Mouse (Mus musculus): Measurements from ENCODE around the gene Hdhd3. TPM values are rescaled to one million over a fixed set of nuclear protein-coding genes. Genes with fewer than 3 reads are reported as not detected.
"Not testable (repeated sequence)": the region's sequence is repeated elsewhere in the genome, so short reads cannot be mapped to it uniquely, and the experiment has no call there.

Hdhd3 gene
- polyA plus RNA-seq, 1 experiment from 2014 or later = 10.9 TPM

GRCm38 (mm10) chr4:62487172-62487571, 16.1 kb downstream of the Hdhd3 start:
- H3K27me3 ChIP-seq (replicated peaks; ENCODE audit: control insufficient read depth, insufficient read depth, low read length) = no peaks in the 10 kb centered on the region
- no peaks in the 10 kb centered on the region for H3K36me3 ChIP-seq (ENCODE audit: control insufficient read depth, insufficient read depth, low read length)
- H3K9me3 ChIP-seq (ENCODE audit: control insufficient read depth, low read length) = no peaks in the 10 kb centered on the region
- H3K27ac ChIP-seq (ENCODE audit: low read depth, low read length) = no peak overlapping the region
- DNase-seq (ENCODE audit: low spot score) (no peak), ATAC-seq (replicated peaks; ENCODE audit: low FRiP score) (no peak)
- WGBS = 84% methylated on average over 5 of the region's 5 CpGs
- H3K9ac ChIP-seq (ENCODE audit: low read depth, low read length) = no peak overlapping the region
- H3K4me1 ChIP-seq (replicated peaks; ENCODE audit: control insufficient read depth, insufficient read depth, low read length) = peaks cover 6% of the 10 kb centered on the region
- H3K4me2 ChIP-seq = no peak overlapping the region
- H3K4me3 ChIP-seq (ENCODE audit: low read depth, low read length) = no peak overlapping the region

- Histone ChIP-seq H3K27ac (ENCODE audit: low read depth, low read length) (no peak overlapping the region), H3K9me3 (ENCODE audit: control insufficient read depth, low read length) (no peaks in the 10 kb centered on the region), H3K9ac (ENCODE audit: low read depth, low read length) (no peak overlapping the region), H3K27me3 (replicated peaks; ENCODE audit: control insufficient read depth, insufficient read depth, low read length) (no peaks in the 10 kb centered on the region), H3K4me2 (no peak overlapping the region), H3K4me3 (ENCODE audit: low read depth, low read length) (no peak overlapping the region), H3K36me3 (ENCODE audit: control insufficient read depth, insufficient read depth, low read length) (no peaks in the 10 kb centered on the region), H3K4me1 (replicated peaks; ENCODE audit: control insufficient read depth, insufficient read depth, low read length) (peaks cover 6% of the 10 kb centered on the region)
- no peak for ATAC-seq (replicated peaks; ENCODE audit: low FRiP score)
- DNase-seq (ENCODE audit: low spot score) = no peak
- 91% methylated on average over 15 of the region's 15 CpGs for WGBS
Observed at GRCm38 (mm10) chr4:62486162-62486696, 17.0 kb downstream of the Hdhd3 start.

GRCm38 (mm10) chr4:62485450-62486161, 17.7 kb downstream of the Hdhd3 start:
- DNase-seq (ENCODE audit: low spot score) = no peak

GRCm38 (mm10) chr4:62484928-62485327, 18.3 kb downstream of the Hdhd3 start:
- no peak for ATAC-seq (replicated peaks; ENCODE audit: low FRiP score)
- no peaks in the 10 kb centered on the region for H3K9me3 ChIP-seq (ENCODE audit: control insufficient read depth, low read length)
- no peaks in the 10 kb centered on the region for H3K36me3 ChIP-seq (ENCODE audit: control insufficient read depth, insufficient read depth, low read length)
- H3K4me1 ChIP-seq (replicated peaks; ENCODE audit: control insufficient read depth, insufficient read depth, low read length) = peaks cover 6% of the 10 kb centered on the region
- no peak overlapping the region for H3K4me2 ChIP-seq
- H3K4me3 ChIP-seq (ENCODE audit: low read depth, low read length) = no peak overlapping the region
- 79% methylated on average over 3 of the region's 3 CpGs for WGBS
- peaks cover 11% of the 10 kb centered on the region for H3K27me3 ChIP-seq (replicated peaks; ENCODE audit: control insufficient read depth, insufficient read depth, low read length)
- no peak overlapping the region for H3K27ac ChIP-seq (ENCODE audit: low read depth, low read length)
- no peak for DNase-seq (ENCODE audit: low spot score)
- H3K9ac ChIP-seq (ENCODE audit: low read depth, low read length) = no peak overlapping the region

More at GRCm38 (mm10) chr4:62485450-62486161, 17.7 kb downstream of the Hdhd3 start:
- no peaks in the 10 kb centered on the region for H3K36me3 ChIP-seq (ENCODE audit: control insufficient read depth, insufficient read depth, low read length)
- 0 out of 2 replicates have a peak overlapping the region, but pooled peaks have one; percentile 13 for H3K27ac ChIP-seq (ENCODE audit: low read depth, low read length)
- no peak overlapping the region for H3K9ac ChIP-seq (ENCODE audit: low read depth, low read length)
- peaks cover 6% of the 10 kb centered on the region for H3K4me1 ChIP-seq (replicated peaks; ENCODE audit: control insufficient read depth, insufficient read depth, low read length)
- peak; percentile 72 for ATAC-seq (replicated peaks; ENCODE audit: low FRiP score)
- peaks cover 4% of the 10 kb centered on the region for H3K27me3 ChIP-seq (replicated peaks; ENCODE audit: control insufficient read depth, insufficient read depth, low read length)
- H3K4me2 ChIP-seq = no peak overlapping the region
- H3K4me3 ChIP-seq (ENCODE audit: low read depth, low read length) = no peak overlapping the region
- 83% methylated on average over 8 of the region's 8 CpGs for WGBS
- no peaks in the 10 kb centered on the region for H3K9me3 ChIP-seq (ENCODE audit: control insufficient read depth, low read length)

DNA sequence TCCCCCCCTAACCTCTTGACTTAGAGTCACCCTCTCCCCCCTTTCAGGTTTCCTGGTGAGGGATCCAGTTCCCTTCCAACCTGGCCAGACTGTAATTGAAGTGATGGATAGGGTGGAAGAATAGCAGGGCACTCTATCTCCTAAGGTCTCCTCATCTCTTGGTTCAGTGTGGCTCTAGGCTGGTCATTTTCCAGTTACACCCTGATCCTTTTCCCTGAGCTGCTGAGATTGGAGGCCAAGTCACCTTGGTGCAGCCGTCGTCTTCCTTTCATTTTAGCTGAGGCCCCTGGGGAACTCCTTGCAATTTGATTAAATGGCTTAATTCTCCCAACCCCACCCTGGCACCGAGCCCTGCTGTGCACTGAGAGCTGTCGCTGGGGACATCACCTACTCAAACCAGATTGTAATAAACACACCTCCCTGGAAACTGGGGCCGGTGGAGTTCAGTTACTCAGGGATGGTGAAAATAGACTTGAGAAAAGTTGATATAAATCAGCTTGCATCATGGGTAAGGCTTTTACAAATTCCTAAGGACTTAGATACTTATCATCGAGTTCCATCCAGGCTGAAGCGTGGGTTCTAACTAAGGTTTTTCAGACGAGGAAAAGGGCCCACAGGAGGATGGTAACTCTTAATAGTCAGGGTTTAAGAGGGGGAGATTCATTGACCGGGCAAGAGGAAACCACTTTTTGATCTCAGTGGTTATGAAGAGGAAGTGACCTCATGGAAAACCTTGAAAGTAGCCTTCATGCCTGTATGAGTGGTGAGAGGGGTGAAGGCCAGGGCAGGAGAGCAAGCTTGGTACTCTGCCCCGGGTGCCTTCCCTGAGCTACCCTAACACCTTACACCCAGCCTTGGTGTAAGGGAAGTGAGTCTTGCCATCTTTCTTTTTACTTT, 22.3 kb downstream of the Hdhd3 start:
- Histone ChIP-seq H3K27me3 (replicated peaks; ENCODE audit: control insufficient read depth, insufficient read depth, low read length) (peaks cover 14% of the 10 kb centered on the region), H3K4me1 (replicated peaks; ENCODE audit: control insufficient read depth, insufficient read depth, low read length) (peaks cover 10% of the 10 kb centered on the region), H3K4me2 (no peak overlapping the region), H3K4me3 (ENCODE audit: low read depth, low read length) (no peak overlapping the region), H3K9me3 (ENCODE audit: control insufficient read depth, low read length) (no peaks in the 10 kb centered on the region), H3K27ac (ENCODE audit: low read depth, low read length) (no peak overlapping the region), H3K36me3 (ENCODE audit: control insufficient read depth, insufficient read depth, low read length) (no peaks in the 10 kb centered on the region), H3K9ac (ENCODE audit: low read depth, low read length) (no peak overlapping the region)
- DNase-seq (ENCODE audit: low spot score) = no peak
- no peak for ATAC-seq (replicated peaks; ENCODE audit: low FRiP score)
- 39% methylated on average over 10 of the region's 10 CpGs for WGBS

- ATAC-seq (replicated peaks; ENCODE audit: low FRiP score) = peak; percentile 63
- Histone ChIP-seq H3K4me3 (ENCODE audit: low read depth, low read length) (peak within 1 kb of the TSS; percentile 60), H3K4me1 (replicated peaks; ENCODE audit: control insufficient read depth, insufficient read depth, low read length) (peaks cover 4% of the 10 kb centered on the region), H3K27ac (ENCODE audit: low read depth, low read length) (no peak within 1 kb of the TSS), H3K9ac (ENCODE audit: low read depth, low read length) (peak within 1 kb of the TSS; percentile 30; the same call in 1 of the 2 replicates), H3K27me3 (replicated peaks; ENCODE audit: control insufficient read depth, insufficient read depth, low read length) (peaks cover 14% of the 10 kb centered on the region), H3K4me2 (peak within 1 kb of the TSS; percentile 95), H3K36me3 (ENCODE audit: control insufficient read depth, insufficient read depth, low read length) (no peaks in the 10 kb centered on the region), H3K9me3 (ENCODE audit: control insufficient read depth, low read length) (no peaks in the 10 kb centered on the region)
- peak; percentile 51 for DNase-seq (ENCODE audit: low spot score)
- WGBS = 2% methylated on average over 68 of the region's 71 CpGs
Observed at GRCm38 (mm10) chr4:62479937-62480708, 23.1 kb downstream of the Hdhd3 start, which contains the start of gene Bspry. TSS of gene Bspry (plus strand) at chr4:62480053.

DNA sequence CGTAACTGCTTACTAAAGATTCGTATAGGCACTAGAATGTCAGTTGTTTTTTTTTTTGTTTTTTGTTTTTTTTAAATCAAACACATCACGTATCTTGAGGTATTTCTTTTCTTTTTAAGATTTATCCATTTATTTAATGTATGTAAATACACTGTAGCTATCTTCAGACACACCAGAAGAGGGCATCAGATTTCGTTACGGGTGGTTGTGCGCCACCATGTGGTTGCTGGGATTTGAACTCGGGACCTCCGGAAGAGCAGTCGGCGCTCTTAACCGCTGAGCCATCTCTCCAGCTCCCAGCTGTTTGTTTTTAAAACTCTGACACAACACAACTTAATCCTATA, 23.7 kb downstream of the Hdhd3 start:
- peak overlapping the region; percentile 30; the same call in 1 of the 2 replicates for H3K9ac ChIP-seq (ENCODE audit: low read depth, low read length)
- peaks cover 14% of the 10 kb centered on the region for H3K27me3 ChIP-seq (replicated peaks; ENCODE audit: control insufficient read depth, insufficient read depth, low read length)
- not testable (repeated sequence) for DNase-seq (ENCODE audit: low spot score); H3K36me3 ChIP-seq (ENCODE audit: control insufficient read depth, insufficient read depth, low read length); ATAC-seq (replicated peaks; ENCODE audit: low FRiP score); H3K9me3 ChIP-seq (ENCODE audit: control insufficient read depth, low read length); H3K27ac ChIP-seq (ENCODE audit: low read depth, low read length); H3K4me1 ChIP-seq (replicated peaks; ENCODE audit: control insufficient read depth, insufficient read depth, low read length)
- peak overlapping the region; percentile 60 for H3K4me3 ChIP-seq (ENCODE audit: low read depth, low read length)
- 12% methylated on average over 11 of the region's 11 CpGs for WGBS
- peak overlapping the region; percentile 95 for H3K4me2 ChIP-seq

DNA sequence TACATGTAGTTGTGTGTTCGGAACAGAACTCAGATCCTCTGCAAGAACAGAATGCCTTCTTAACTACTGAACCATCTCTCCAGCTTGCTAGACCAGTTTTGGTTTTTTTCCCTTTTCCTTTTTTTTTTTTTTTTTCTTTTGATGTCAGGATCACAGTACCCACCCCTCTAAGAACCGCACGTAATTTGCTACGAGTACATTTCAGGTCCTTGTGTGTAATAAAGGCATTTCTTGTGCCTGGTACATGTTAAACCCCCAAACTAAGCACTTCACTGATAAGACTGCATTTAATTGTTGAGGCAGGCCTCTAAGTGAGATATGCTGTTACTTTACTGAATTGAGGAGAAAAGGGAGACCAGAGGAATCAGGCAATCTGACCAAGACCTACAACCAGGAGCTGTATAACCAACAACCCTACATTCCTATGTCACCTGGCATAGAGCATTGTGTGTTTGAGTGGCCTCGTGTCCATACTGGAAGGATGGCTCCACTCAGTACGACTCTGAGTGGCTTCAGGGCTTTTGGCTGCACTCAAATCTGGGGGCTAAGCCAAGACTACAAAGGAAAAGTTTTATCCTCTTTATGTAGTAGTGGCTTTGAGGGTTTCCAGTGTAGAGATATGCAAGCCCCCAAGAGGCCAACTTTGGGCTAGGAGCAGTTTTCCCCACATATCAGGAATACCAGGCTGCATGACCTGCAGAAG, 25.6 kb downstream of the Hdhd3 start:
- DNase-seq (ENCODE audit: low spot score) = no peak

More for the DNA sequence above, 25.6 kb downstream of the Hdhd3 start:
- Histone ChIP-seq H3K4me1 (replicated peaks; ENCODE audit: control insufficient read depth, insufficient read depth, low read length) (peaks cover 4% of the 10 kb centered on the region), H3K27ac (ENCODE audit: low read depth, low read length) (no peak overlapping the region), H3K9me3 (ENCODE audit: control insufficient read depth, low read length) (no peaks in the 10 kb centered on the region), H3K9ac (ENCODE audit: low read depth, low read length) (no peak overlapping the region), H3K4me2 (no peak overlapping the region), H3K36me3 (ENCODE audit: control insufficient read depth, insufficient read depth, low read length) (no peaks in the 10 kb centered on the region), H3K27me3 (replicated peaks; ENCODE audit: control insufficient read depth, insufficient read depth, low read length) (peaks cover 14% of the 10 kb centered on the region), H3K4me3 (ENCODE audit: low read depth, low read length) (no peak overlapping the region)
- ATAC-seq (replicated peaks; ENCODE audit: low FRiP score) = no peak
- WGBS = 82% methylated on average over 6 of the region's 6 CpGs

Data from liver, embryonic 11.5 days (tissue).